Mouse (Mus musculus): Measurements from ENCODE around the gene 1810049J17Rik. TPM values are rescaled to one million over a fixed set of nuclear protein-coding genes. Genes with fewer than 3 reads are reported as not detected.

1810049J17Rik gene
- total RNA-seq, 2 experiments from 2014 or later = 1.2 to 2.6 TPM

GRCm38 (mm10) chr15:12320441-12321090 lies 1.1 kb downstream of the 1810049J17Rik start:
- Histone ChIP-seq H3K4me3 (peak overlapping the region; percentile 100), H3K27ac (peak overlapping the region; percentile 84; the same call in 1 of the 2 replicates)
- intact Hi-C loops (cut with DNase I) = loop anchor here (5.0 to 10.0 kb wide), 4 partner anchors 113 to 916 kb away; partner anchors contain the start of genes Mtmr12 and Pdzd2
- TF ChIP-seq CTCF (IDR thresholded peaks at IDR 0.05) = no peak
- DNase-seq (ENCODE audit: extremely low spot score in 1 of 2, low spot score in 2 of 2) = no peak

DNA sequence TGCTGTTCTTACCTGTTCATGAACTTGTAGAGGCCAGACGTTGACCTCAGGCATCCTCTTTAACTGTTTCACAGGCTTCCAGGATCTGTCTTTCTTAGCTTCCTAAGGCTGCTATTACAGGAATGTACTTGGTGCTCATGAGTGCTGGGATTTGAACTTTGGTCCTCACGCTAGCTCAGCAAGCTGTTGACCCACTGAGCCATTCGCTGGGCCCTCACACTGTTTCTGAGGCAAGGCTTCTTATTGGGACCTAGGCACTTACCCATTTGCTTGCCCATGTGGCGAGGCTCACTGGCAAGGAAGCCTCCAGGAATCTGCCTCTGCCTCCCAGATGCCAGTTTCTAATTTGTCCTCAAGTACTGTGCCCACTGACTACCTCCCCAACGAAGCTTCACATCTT lies 1.8 kb downstream of the 1810049J17Rik start:
- intact Hi-C loops (cut with DNase I) = loop anchor here (5.0 to 10.0 kb wide), 4 partner anchors 113 to 915 kb away; partner anchors contain the start of genes Mtmr12 and Pdzd2
- Histone ChIP-seq H3K27ac (no peak overlapping the region), H3K4me3 (no peak overlapping the region)
- DNase-seq (ENCODE audit: extremely low spot score in 1 of 2, low spot score in 2 of 2) = no peak
- TF ChIP-seq CTCF (IDR thresholded peaks at IDR 0.05) = no peak

DNA sequence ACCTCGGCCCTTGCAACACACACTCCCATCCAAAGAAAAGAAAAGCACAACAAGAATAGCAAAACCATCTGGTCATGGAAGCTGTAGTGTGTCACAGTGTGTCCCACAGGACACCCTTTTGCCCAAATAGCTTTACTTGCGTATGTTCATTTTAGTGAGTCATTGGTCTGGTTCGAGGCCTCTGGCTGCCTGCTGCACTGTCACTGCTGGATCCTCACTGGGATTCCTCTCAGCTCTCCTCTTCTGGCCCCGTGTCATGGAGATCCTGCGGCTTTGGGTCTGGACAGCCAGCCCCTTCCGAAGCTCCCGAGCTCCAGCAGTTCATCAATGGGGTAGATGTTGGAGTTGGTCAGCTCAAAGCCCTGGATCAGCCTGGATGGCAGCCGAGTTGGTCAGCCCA lies 3.2 kb downstream of the 1810049J17Rik start:
- intact Hi-C loops (cut with DNase I) = no loop called here
- no peak for DNase-seq (ENCODE audit: extremely low spot score in 1 of 2, low spot score in 2 of 2)
- Histone ChIP-seq H3K4me3 (no peak overlapping the region), H3K27ac (no peak overlapping the region)
- TF ChIP-seq CTCF (IDR thresholded peaks at IDR 0.05) = no peak

GRCm38 (mm10) chr15:12317290-12317689 lies 4.4 kb downstream of the 1810049J17Rik start:
- intact Hi-C loops (cut with DNase I) = no loop called here
- TF ChIP-seq CTCF (IDR thresholded peaks at IDR 0.05) = no peak
- Histone ChIP-seq H3K4me3 (no peak overlapping the region), H3K27ac (no peak overlapping the region)
- DNase-seq (ENCODE audit: extremely low spot score in 1 of 2, low spot score in 2 of 2) = no peak

DNA sequence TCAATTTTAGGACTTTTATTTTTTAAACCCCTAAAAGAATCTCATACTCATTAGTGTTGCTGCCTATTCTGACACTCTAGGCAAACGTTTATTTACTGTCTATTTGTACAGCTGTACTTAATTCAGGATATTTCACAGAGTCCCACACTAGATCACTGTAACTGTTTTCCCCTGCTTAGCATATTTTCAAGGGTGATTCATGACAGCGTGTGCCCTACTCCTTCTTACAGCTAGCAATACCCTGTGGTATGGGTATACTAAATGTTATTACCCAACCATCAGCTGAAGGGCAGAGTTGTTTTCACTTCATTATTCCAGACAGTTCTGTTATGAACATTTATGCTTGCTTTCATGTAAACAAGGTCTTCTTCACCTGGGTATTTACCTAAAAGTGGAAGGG lies 5.7 kb downstream of the 1810049J17Rik start:
- intact Hi-C loops (cut with DNase I) = no loop called here
- Histone ChIP-seq H3K27ac (no peak overlapping the region), H3K4me3 (no peak overlapping the region)
- no peak for DNase-seq (ENCODE audit: extremely low spot score in 1 of 2, low spot score in 2 of 2)
- TF ChIP-seq CTCF (IDR thresholded peaks at IDR 0.05) = no peak

DNA sequence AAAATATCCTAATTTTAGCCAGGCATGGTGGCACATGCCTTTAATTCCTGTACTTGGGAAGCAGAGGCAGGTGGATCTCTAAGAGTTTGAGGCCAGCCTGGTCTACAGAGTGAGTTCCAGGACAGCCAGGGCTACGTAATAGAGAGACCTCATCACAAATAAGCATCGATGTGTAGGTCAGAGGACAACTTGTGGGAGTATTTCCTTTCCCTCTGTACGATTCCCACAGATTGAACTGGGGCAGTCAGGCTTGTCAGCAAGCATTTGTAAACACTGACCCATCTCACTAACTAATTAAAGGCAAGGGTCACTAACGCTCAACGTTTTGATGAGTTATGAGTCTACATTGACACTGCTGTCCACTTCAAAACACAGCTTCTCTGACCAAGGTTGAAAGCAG lies 7.1 kb downstream of the 1810049J17Rik start:
- no peak for TF ChIP-seq CTCF (IDR thresholded peaks at IDR 0.05)
- H3K4me3 ChIP-seq = no peak overlapping the region
- no peak overlapping the region for H3K27ac ChIP-seq
- intact Hi-C loops (cut with DNase I) = no loop called here
- no peak for DNase-seq (ENCODE audit: extremely low spot score in 1 of 2, low spot score in 2 of 2)

DNA sequence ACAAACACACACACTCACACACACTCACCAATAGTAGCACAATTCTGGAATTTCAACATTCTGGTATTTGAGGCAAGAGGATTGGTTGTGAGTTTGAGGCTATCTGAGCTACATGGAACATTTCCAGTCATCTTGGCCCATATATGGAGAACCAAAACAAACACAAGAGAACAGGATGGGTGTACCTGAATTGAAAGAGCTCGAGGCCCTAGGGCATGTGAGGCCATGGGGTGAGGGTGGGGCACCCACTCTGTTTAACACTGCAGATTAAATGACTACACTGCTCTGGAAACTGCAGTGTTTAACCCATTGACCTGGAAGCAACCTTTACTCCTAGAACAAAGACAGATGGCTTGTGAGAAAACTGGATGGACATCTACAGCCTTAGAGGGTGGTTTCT lies 8.4 kb downstream of the 1810049J17Rik start:
- TF ChIP-seq CTCF (IDR thresholded peaks at IDR 0.05) = no peak
- no peak for DNase-seq (ENCODE audit: extremely low spot score in 1 of 2, low spot score in 2 of 2)
- Histone ChIP-seq H3K27ac (no peak overlapping the region), H3K4me3 (no peak overlapping the region)
- intact Hi-C loops (cut with DNase I) = no loop called here

DNA sequence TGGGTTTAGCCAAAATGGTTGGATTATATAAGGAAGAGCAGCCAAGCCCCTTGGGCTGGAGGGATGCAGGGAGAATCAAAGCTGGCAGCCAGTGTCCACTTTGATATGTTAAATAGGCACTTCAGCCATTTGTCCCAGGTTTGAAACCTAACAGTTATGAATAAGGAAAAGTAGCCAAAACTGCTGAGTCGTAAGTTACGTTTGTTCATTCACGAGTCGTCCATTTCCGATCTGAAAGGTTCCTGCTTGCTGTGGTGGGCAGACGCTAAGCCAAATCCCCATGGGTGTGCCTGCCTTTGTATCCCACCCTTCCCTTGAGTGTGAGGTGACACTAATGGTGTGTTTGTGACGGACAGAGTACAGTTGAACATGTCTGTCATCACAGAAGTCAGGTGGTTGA lies 10.2 kb downstream of the 1810049J17Rik start:
- no peak overlapping the region for H3K27ac ChIP-seq
- H3K4me3 ChIP-seq = no peak overlapping the region
- intact Hi-C loops (cut with DNase I) = no loop called here
- no peak for DNase-seq (ENCODE audit: extremely low spot score in 1 of 2, low spot score in 2 of 2)
- TF ChIP-seq CTCF (IDR thresholded peaks at IDR 0.05) = no peak

DNA sequence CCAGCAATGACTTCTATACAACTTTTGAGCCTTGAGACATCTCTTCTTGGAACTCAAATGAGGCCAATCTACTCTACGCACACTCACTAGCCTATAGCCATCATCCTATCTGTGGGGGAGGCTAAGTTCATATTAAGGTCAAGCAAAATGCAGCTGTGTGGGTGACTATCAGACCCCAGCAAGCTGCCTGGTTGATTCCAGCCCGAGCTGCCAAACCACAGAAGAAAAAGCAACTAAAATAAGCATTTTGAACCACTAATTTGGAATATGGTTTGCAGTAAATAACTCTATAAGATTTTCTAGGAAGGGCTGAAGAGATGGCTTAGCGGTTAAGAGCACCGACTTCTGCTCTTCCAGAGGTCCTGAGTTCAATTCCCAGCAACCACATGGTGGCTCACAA lies 11.0 kb downstream of the 1810049J17Rik start:
- H3K27ac ChIP-seq = no peak overlapping the region
- H3K4me3 ChIP-seq = no peak overlapping the region
- TF ChIP-seq CTCF (IDR thresholded peaks at IDR 0.05) = no peak
- intact Hi-C loops (cut with DNase I) = no loop called here
- DNase-seq (ENCODE audit: extremely low spot score in 1 of 2, low spot score in 2 of 2) = no peak

DNA sequence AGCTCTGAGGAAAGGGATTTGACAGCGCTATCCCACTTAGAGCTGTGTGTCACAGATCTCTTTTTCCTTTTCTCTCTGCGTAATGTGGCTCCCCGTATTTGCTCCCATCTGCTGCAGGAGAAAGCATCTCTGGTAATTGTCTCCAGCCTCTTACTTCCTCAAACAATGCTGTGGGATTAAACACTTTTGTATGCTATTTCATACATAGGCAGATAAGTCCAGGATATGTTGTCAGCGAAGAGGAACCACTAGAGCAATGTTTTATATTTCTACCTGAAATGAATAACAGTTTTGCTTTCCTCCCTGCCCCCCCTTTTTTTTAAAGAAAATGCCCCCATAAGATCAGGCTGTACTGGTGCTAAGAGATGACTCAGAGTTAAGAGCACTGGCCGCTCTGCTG lies 13.2 kb downstream of the 1810049J17Rik start:
- Histone ChIP-seq H3K4me3 (no peak overlapping the region), H3K27ac (no peak overlapping the region)
- TF ChIP-seq CTCF (IDR thresholded peaks at IDR 0.05) = no peak
- intact Hi-C loops (cut with DNase I) = no loop called here
- DNase-seq (ENCODE audit: extremely low spot score in 1 of 2, low spot score in 2 of 2) = no peak

DNA sequence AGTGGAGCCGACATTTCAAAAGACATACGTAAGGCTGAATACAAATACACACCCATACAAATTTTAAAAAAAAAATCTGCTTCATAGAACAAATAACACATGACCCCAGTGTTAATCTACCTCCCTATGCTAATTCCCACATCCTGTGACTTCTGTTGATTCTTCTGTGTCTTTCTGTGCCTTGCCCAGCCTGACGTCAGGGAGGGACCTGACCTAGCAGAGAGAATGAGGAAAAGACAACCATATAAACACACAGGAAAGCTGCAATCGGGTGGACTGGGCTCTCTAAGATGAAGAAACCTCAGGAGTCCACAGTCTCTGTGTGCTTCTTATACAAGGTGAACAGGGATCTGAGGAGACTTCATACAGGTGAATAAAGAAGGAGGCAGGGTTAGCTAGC lies 14.6 kb downstream of the 1810049J17Rik start:
- intact Hi-C loops (cut with DNase I) = no loop called here
- no peak overlapping the region for H3K27ac ChIP-seq
- H3K4me3 ChIP-seq = no peak overlapping the region
- no peak for DNase-seq (ENCODE audit: extremely low spot score in 1 of 2, low spot score in 2 of 2)
- TF ChIP-seq CTCF (IDR thresholded peaks at IDR 0.05) = no peak

DNA sequence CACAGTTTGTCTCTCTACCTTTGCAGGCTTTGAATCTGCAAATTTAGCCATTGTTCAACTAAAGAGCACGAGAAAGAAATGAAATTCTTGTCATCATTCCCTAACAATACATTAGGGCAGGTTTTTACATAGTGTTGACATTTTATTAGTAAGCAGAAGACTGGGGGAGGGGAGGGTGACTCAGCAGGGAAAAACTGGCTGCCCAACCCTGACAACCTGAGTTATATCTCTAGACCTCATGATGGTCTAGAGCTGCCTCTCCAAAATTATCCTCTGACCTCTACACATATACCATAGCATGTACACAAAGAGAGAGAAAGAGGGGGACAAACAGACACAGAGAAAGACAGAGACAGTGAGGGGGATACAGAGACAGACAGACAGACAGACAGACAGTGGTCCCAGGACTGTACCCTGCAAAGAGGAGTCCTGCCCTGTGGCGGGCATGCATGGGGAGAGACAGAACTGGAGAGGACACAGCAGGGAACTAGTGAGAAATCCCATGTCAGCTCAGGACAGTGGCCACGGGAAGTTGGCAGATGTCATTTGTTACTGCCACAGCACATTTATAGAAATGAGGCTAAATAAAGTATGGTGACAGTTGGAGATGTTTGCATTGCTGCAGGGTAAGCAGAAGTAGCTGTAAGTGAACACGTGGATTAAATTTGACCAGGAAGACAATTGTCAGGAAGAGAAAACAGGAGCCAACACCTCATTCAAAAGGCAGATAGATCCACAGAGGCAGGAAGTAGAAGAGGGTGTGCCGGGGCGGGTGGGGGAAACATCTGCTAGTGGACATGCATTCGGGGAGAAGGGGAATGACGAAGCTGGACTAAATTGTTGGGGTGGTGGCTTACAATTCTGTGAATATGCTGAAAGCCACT lies 15.3 kb downstream of the 1810049J17Rik start:
- no peak for TF ChIP-seq CTCF (IDR thresholded peaks at IDR 0.05)
- H3K4me3 ChIP-seq = no peak overlapping the region
- H3K27ac ChIP-seq = no peak overlapping the region
- DNase-seq (ENCODE audit: extremely low spot score in 1 of 2, low spot score in 2 of 2) = no peak
- intact Hi-C loops (cut with DNase I) = no loop called here
